9 mouse cellular contexts compared by ENCODE assay signal in the genomic region with DNA sequence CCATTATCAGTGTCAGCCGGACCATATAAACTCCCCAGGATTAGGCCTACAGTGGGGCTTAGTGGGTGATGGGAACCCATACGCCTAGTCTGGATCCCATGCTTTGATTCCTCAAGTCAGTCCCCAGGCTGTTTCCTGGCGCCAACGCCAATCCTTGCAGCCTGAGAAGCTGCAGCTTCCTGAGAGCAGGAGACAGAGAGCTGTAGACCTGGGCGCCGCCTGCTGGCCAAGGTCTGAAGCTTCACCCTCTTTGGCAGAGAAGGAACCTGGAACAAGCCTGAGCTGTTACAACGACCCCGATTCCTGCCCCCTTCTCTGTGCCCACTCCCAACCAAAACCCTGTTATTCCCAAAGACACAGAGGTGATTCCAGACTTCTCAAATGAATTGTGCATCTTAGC. TPM values are rescaled to one million over a fixed set of nuclear protein-coding genes. Genes with fewer than 3 reads are reported as not detected.
DNase-seq lines count a peak whose midpoint lies in the region; TF ChIP-seq lines count a peak whose summit lies in the region.
"Had no signal": no experiment of that assay in that cellular context is flagged by ENCODE, and none has a peak within 500 bp of the region (broad histone marks: within the 10 kb centered on the region; RNA-seq: fewer than 3 reads in every experiment).

No protein-coding gene starts in this region.

- WGBS in embryonic facial prominence, embryonic 10.5 days = 29% methylated on average over 8 of the region's 8 CpGs

- no peaks in the 10 kb centered on the region for H3K36me3 ChIP-seq in ES-Bruce4 (ENCODE audit: control insufficient read depth, insufficient read depth, low read length, poor library complexity, severe bottlenecking)
- H3K36me3 ChIP-seq in embryonic facial prominence, embryonic 10.5 days (replicated peaks) = no peaks in the 10 kb centered on the region
- H3K36me3 ChIP-seq: stomach, embryonic 15.5 days had no signal

- no peaks in the 10 kb centered on the region; the same call in 1 of the 2 replicates for H3K27me3 ChIP-seq in ES-Bruce4 (ENCODE audit: control insufficient read depth, insufficient read depth, low read length, poor library complexity, severe bottlenecking)
- H3K27me3 ChIP-seq in embryonic facial prominence, embryonic 10.5 days (replicated peaks; ENCODE audit: low read depth, poor library complexity, severe bottlenecking) = peaks cover 47% of the 10 kb centered on the region
- H3K27me3 ChIP-seq: stomach, embryonic 15.5 days had no signal

- no peak for TF ChIP-seq POLR2A in ES-Bruce4 (IDR thresholded peaks at IDR 0.05; ENCODE audit: insufficient read depth, low read length)

- peak; percentile 87 for DNase-seq in adrenal gland, postnatal 14 days
- peak; percentile 85 for DNase-seq in embryonic facial prominence, embryonic 10.5 days (ENCODE audit: low spot score)
- peak; percentile 67 for DNase-seq in heart, adult 8-10 months (ENCODE audit: low spot score)
- peak; percentile 90 to 91 for DNase-seq in kidney, postnatal 4 days
- peak; percentile 77 for DNase-seq in lung, postnatal 36 days
- DNase-seq in right cerebral cortex, adult 2 months (ENCODE audit: low spot score in 2 of 2) = peak; percentile 73 to 84
- peak; percentile 56 to 75 for DNase-seq in urinary bladder, postnatal 36 days (ENCODE audit: low spot score in 2 of 2)

- H3K4me1 ChIP-seq in ES-Bruce4 (ENCODE audit: control insufficient read depth, insufficient read depth, low read length) = peaks cover 3% of the 10 kb centered on the region
- H3K4me1 ChIP-seq in embryonic facial prominence, embryonic 10.5 days = peaks cover 44% of the 10 kb centered on the region

- no peak overlapping the region for H3K27ac ChIP-seq in ES-Bruce4 (ENCODE audit: insufficient read depth, low read length)
- no peak overlapping the region for H3K27ac ChIP-seq in embryonic facial prominence, embryonic 10.5 days (replicated peaks)
- H3K27ac ChIP-seq: stomach, embryonic 15.5 days had no signal

- TF ChIP-seq CTCF in ES-Bruce4 (IDR thresholded peaks at IDR 0.05; ENCODE audit: low read depth, low read length) = peak; percentile 85

- TF ChIP-seq EP300 in ES-Bruce4 (IDR thresholded peaks at IDR 0.05; ENCODE audit: insufficient read depth, low read depth, low read length) = no peak

- H3K4me3 ChIP-seq in ES-Bruce4 (ENCODE audit: low read depth, low read length) = no peak overlapping the region
- no peak overlapping the region for H3K4me3 ChIP-seq in embryonic facial prominence, embryonic 10.5 days
- H3K4me3 ChIP-seq: stomach, embryonic 15.5 days had no signal

- H3K9me3 ChIP-seq in ES-Bruce4 (replicated peaks; ENCODE audit: control insufficient read depth, insufficient read depth, low read length, poor library complexity, severe bottlenecking) = no peaks in the 10 kb centered on the region
- H3K9me3 ChIP-seq in embryonic facial prominence, embryonic 10.5 days = peaks cover 3% of the 10 kb centered on the region
- H3K9me3 ChIP-seq: stomach, embryonic 15.5 days had no signal

- H3K9ac ChIP-seq in ES-Bruce4 (ENCODE audit: low read depth, poor library complexity, severe bottlenecking) = no peak overlapping the region
- H3K9ac ChIP-seq: stomach, embryonic 15.5 days had no signal

RNA-seq across cellular contexts. Expression of a gene that starts 3.6 kb away (rescaled TPM):
- polyA plus RNA-seq in ES-Bruce4 (2011; ENCODE audit: insufficient read depth, insufficient read length, low read depth, missing spikeins) = 4.5 and 5.0 TPM in 2 replicates
- 1.8 and 11.3 TPM in 2 replicates for total RNA-seq in adrenal gland, postnatal 14 days (2021)
- polyA plus RNA-seq in embryonic facial prominence, embryonic 10.5 days (2016; fragmentation: Nextera tagmentation; extraction: Ambion mirVana) = 0.26 and 0.96 TPM in 2 replicates
- total RNA-seq in heart, adult 8-10 months (2022) = under 1 TPM; 0.52 to 0.85 (median 0.54) TPM

RNA-seq across cellular contexts. Expression of a gene that starts 9.1 kb away (rescaled TPM):
- 23.4 and 24.2 TPM in 2 replicates for polyA plus RNA-seq in ES-Bruce4 (2011; ENCODE audit: insufficient read depth, insufficient read length, low read depth, missing spikeins)
- total RNA-seq in adrenal gland, postnatal 14 days (2021) = 321 and 419 TPM in 2 replicates
- 355 and 407 TPM in 2 replicates for polyA plus RNA-seq in embryonic facial prominence, embryonic 10.5 days (2016; fragmentation: Nextera tagmentation; extraction: Ambion mirVana)
- 10 to 100 TPM; 27.9 to 44.7 (median 34.9) TPM for total RNA-seq in heart, adult 8-10 months (2022)

RNA-seq across cellular contexts. Expression of a gene that starts 33.0 kb away (rescaled TPM):
- polyA plus RNA-seq in ES-Bruce4 (2011; ENCODE audit: insufficient read depth, insufficient read length, low read depth, missing spikeins) = 43.1 and 44.9 TPM in 2 replicates
- 0.78 and 1.4 TPM in 2 replicates for total RNA-seq in adrenal gland, postnatal 14 days (2021)
- polyA plus RNA-seq in embryonic facial prominence, embryonic 10.5 days (2016; fragmentation: Nextera tagmentation; extraction: Ambion mirVana) = 2.7 and 2.9 TPM in 2 replicates
- total RNA-seq in heart, adult 8-10 months (2022) = not detected
